Mouse (Mus musculus) hindbrain, embryonic 12.5 days (tissue): ENCODE data around the gene Tgfbr3. TPM values are rescaled to one million over a fixed set of nuclear protein-coding genes. Genes with fewer than 3 reads are reported as not detected.

Source experiments
- ATAC-seq: fragments of 200-750 bp; cut with Nextera tagmentation; 2 replicates; pipeline ENCODE4 v1.8.0; 2017; ENCODE audit warnings: moderate TSS enrichment; ENCODE audit not compliant: low FRiP score
- H3K27ac ChIP-seq: fragments of 300-500 bp; sonication (generic); 2 replicates; pipeline ENCODE4 v1.5.1; 2016; ENCODE audit warnings: mild to moderate bottlenecking
- H3K27me3 ChIP-seq: fragments of 300-500 bp; sonication (generic); 2 replicates; pipeline ENCODE4 v1.6.1; 2016; ENCODE audit warnings: mild to moderate bottlenecking
- H3K36me3 ChIP-seq: fragments of 300-500 bp; sonication (generic); 2 replicates; pipeline ENCODE4 v1.6.1; 2016; ENCODE audit warnings: mild to moderate bottlenecking
- H3K4me1 ChIP-seq: fragments of 300-500 bp; sonication (generic); 2 replicates; pipeline ENCODE4 v1.6.1; 2016
- H3K4me2 ChIP-seq: fragments of 300-500 bp; sonication (generic); replicated peaks from 2 replicates; pipeline ENCODE4 v1.6.1; 2016; ENCODE audit warnings: mild to moderate bottlenecking
- H3K4me3 ChIP-seq: fragments of 300-500 bp; sonication (generic); 2 replicates; pipeline ENCODE4 v1.5.1; 2016; ENCODE audit warnings: mild to moderate bottlenecking
- H3K9ac ChIP-seq: fragments of 300-500 bp; sonication (generic); 2 replicates; pipeline ENCODE4 v1.6.1; 2016; ENCODE audit warnings: mild to moderate bottlenecking, moderate library complexity
- H3K9me3 ChIP-seq: fragments of 300-500 bp; sonication (generic); replicated peaks from 2 replicates; pipeline ENCODE4 v1.6.1; 2016; ENCODE audit warnings: mild to moderate bottlenecking
- WGBS: fragments of 180-500 bp; shearing (Covaris S2); methylation state at CpG from one replicate; pipeline ENCODE4 v1.1.7; 2016; 5-methylcytosine and 5-hydroxymethylcytosine counted together
- polyA plus RNA-seq: library from polyadenylated mRNA; unstranded; fragments of >200 nt; fragmentation: Nextera tagmentation; extraction: Ambion mirVana; gene quantifications from 2 replicates; pipeline ENCODE4 v1.2.1, GENCODE M21; 2016

Gene Tgfbr3
- polyA plus RNA-seq, 1 experiment from 2014 or later: 12.0 TPM

- no peak overlapping the region for H3K4me3 ChIP-seq
- no peak for ATAC-seq
- peaks cover 27% of the 10 kb centered on the region for H3K4me1 ChIP-seq
- H3K9me3 ChIP-seq: no peaks in the 10 kb centered on the region
- H3K27ac ChIP-seq: no peak overlapping the region
- H3K36me3 ChIP-seq: no peaks in the 10 kb centered on the region
- H3K9ac ChIP-seq: no peak overlapping the region
- no peaks in the 10 kb centered on the region for H3K27me3 ChIP-seq
- H3K4me2 ChIP-seq: no peak overlapping the region
- 84% methylated on average over 8 of the region's 8 CpGs for WGBS
Measured at GRCm38 (mm10) chr5:107159914-107160890, 129.2 kb downstream of the Tgfbr3 start.

GRCm38 (mm10) chr5:107158531-107159178, 130.8 kb downstream of the Tgfbr3 start:
- no peak overlapping the region for H3K4me2 ChIP-seq
- H3K36me3 ChIP-seq: no peaks in the 10 kb centered on the region
- WGBS: 70% methylated on average over 7 of the region's 7 CpGs
- peak; percentile 63; the same call in 1 of the 2 replicates for ATAC-seq
- no peak overlapping the region for H3K9ac ChIP-seq
- no peaks in the 10 kb centered on the region for H3K27me3 ChIP-seq
- no peak overlapping the region for H3K27ac ChIP-seq
- peaks cover 27% of the 10 kb centered on the region for H3K4me1 ChIP-seq
- H3K9me3 ChIP-seq: no peaks in the 10 kb centered on the region
- no peak overlapping the region for H3K4me3 ChIP-seq

DNA sequence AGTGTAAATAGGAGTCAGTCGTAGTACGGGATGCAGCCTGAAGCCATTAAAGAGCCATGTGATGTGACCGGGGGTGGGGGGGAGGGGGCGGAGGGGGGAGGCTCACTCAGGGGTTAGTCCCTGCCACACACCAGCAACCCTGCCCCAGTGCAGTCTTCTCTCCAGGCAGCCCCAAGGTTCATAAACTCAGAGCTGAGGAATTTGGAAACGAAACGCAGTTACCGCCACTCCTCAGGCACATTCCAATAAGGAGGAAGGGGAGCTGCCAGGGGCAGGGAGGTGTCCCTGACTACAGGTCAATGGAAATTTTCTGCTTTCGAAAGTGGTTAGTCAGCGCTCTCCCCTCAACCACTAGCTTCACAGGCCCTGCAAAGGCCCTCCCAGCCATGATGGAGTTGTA, 132.0 kb downstream of the Tgfbr3 start:
- Histone ChIP-seq H3K4me1 (peaks cover 26% of the 10 kb centered on the region), H3K9ac (no peak overlapping the region)
- 52% methylated on average over 9 of the region's 9 CpGs for WGBS

GRCm38 (mm10) chr5:107156096-107156495, 133.3 kb downstream of the Tgfbr3 start:
- no peak overlapping the region for H3K27ac ChIP-seq

More for the DNA sequence above, 132.0 kb downstream of the Tgfbr3 start:
- Histone ChIP-seq H3K4me2 (no peak overlapping the region), H3K9me3 (no peaks in the 10 kb centered on the region), H3K27ac (no peak overlapping the region), H3K4me3 (no peak overlapping the region), H3K36me3 (no peaks in the 10 kb centered on the region), H3K27me3 (no peaks in the 10 kb centered on the region)
- ATAC-seq: no peak

DNA sequence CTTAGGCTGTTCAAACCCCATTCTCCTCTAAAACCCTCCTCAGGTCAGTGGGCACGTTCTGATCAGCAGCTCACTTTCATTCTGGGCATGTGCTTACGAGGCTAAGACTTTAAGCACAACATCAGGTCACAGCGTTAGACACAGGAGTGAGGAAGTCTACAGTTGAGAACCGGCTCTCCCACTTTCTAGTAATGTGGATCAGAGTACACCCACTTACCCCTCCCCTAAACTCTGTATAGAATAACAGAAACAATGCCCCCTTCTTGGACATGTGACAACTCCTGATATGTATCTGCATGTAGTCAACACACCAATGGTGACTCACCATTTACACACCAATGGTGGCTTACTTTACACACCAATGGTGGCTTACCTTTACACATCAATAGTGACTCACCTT, 136.4 kb downstream of the Tgfbr3 start:
- no peaks in the 10 kb centered on the region for H3K27me3 ChIP-seq
- H3K4me3 ChIP-seq: no peak overlapping the region
- no peak overlapping the region for H3K4me2 ChIP-seq
- no peaks in the 10 kb centered on the region for H3K36me3 ChIP-seq
- no peak overlapping the region for H3K27ac ChIP-seq
- WGBS: 88% methylated on average over 4 of the region's 4 CpGs
- no peak overlapping the region for H3K9ac ChIP-seq
- H3K9me3 ChIP-seq: no peaks in the 10 kb centered on the region
- peaks cover 29% of the 10 kb centered on the region for H3K4me1 ChIP-seq
- ATAC-seq: no peak

More at GRCm38 (mm10) chr5:107156096-107156495, 133.3 kb downstream of the Tgfbr3 start:
- peaks cover 30% of the 10 kb centered on the region for H3K4me1 ChIP-seq
- ATAC-seq: no peak
- no peak overlapping the region for H3K4me2 ChIP-seq
- H3K4me3 ChIP-seq: no peak overlapping the region
- H3K27me3 ChIP-seq: no peaks in the 10 kb centered on the region
- WGBS: 89% methylated on average over 3 of the region's 3 CpGs
- no peak overlapping the region for H3K9ac ChIP-seq
- H3K9me3 ChIP-seq: no peaks in the 10 kb centered on the region
- no peaks in the 10 kb centered on the region for H3K36me3 ChIP-seq

DNA sequence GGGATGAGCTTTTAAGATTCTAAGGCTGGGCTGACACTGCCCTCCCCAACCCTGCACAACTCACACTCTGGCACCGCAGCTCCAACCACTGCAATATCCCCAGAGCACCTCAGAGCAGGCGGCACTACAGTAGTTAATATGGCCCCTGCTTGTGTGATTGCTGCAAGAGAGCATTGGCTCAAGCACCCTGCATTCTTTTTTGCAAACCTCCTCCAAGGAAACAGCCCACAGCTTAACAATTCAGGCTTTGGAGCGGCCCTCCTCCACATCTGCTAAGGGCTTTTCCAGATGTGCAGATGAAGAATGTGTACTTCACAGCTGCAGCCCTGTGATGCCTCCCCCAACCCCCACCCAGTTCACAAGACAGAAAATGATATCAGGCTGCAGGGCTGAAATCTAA, 138.1 kb downstream of the Tgfbr3 start:
- Histone ChIP-seq H3K36me3 (no peaks in the 10 kb centered on the region), H3K9me3 (no peaks in the 10 kb centered on the region), H3K9ac (no peak overlapping the region), H3K4me1 (peaks cover 29% of the 10 kb centered on the region), H3K27ac (no peak overlapping the region), H3K27me3 (no peaks in the 10 kb centered on the region), H3K4me3 (no peak overlapping the region), H3K4me2 (no peak overlapping the region)
- ATAC-seq: no peak
- 60% methylated on average over 3 of the region's 3 CpGs for WGBS

DNA sequence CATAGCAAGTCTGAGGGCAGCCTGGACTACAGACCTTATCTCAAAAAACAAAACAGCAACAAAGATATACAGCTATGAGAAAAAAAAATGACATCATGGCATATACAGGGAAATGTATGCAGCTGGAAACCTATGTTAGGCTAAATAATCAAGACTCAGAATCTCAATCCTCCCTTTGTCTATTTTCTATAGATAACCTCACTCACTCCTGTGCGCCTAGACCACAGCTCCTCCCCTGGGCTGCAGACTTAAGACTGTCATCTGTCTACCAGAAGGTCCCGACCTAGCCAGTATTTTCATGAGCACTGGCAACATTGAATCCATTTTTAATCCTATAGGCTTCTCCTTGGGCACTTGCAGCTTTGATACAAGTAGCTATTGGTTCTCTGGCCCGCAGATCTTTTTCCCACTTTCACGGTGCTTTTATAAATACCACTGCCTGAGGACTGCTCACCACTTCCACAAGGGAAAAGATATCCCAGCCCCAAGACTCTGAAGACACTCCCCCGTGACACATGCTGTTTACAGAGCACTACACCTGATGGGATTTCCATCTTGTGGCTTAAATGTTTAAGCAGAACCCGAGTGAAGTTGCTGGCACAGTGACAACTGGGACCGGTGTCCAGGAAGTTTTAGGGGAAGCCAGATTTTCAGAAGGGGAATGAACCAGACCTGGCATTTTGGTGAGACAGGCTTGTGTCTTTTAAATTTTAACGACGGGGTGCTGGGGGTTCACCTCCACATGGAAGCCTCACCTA, 138.7 kb downstream of the Tgfbr3 start:
- Histone ChIP-seq H3K27me3 (no peaks in the 10 kb centered on the region), H3K9ac (no peak overlapping the region), H3K9me3 (no peaks in the 10 kb centered on the region), H3K4me3 (no peak overlapping the region), H3K4me1 (peaks cover 31% of the 10 kb centered on the region), H3K27ac (no peak overlapping the region), H3K36me3 (no peaks in the 10 kb centered on the region), H3K4me2 (no peak overlapping the region)
- ATAC-seq: no peak
- 61% methylated on average over 9 of the region's 9 CpGs for WGBS

- peak; percentile 85 for ATAC-seq
- no peak overlapping the region for H3K4me2 ChIP-seq
- no peak overlapping the region for H3K4me3 ChIP-seq
- WGBS: 26% methylated on average over 13 of the region's 13 CpGs
- no peak overlapping the region for H3K9ac ChIP-seq
- no peaks in the 10 kb centered on the region for H3K9me3 ChIP-seq
- H3K27ac ChIP-seq: no peak overlapping the region
- H3K36me3 ChIP-seq: no peaks in the 10 kb centered on the region
- 0 out of 2 replicates have a peak, but pooled peaks cover 6% of the 10 kb centered on the region for H3K27me3 ChIP-seq
- H3K4me1 ChIP-seq: peaks cover 35% of the 10 kb centered on the region
Measured at GRCm38 (mm10) chr5:107147951-107148766, 141.3 kb downstream of the Tgfbr3 start.

- Histone ChIP-seq H3K27ac (no peak overlapping the region), H3K9ac (no peak overlapping the region), H3K9me3 (no peaks in the 10 kb centered on the region), H3K4me2 (no peak overlapping the region), H3K4me1 (peaks cover 35% of the 10 kb centered on the region), H3K4me3 (no peak overlapping the region), H3K27me3 (0 out of 2 replicates have a peak, but pooled peaks cover 6% of the 10 kb centered on the region), H3K36me3 (no peaks in the 10 kb centered on the region)
- no peak for ATAC-seq
Measured at GRCm38 (mm10) chr5:107147413-107147812, 142.0 kb downstream of the Tgfbr3 start.

- H3K36me3 ChIP-seq: no peaks in the 10 kb centered on the region
- no peak overlapping the region for H3K4me3 ChIP-seq
- H3K4me2 ChIP-seq: no peak overlapping the region
- WGBS: 46% methylated on average over 11 of the region's 11 CpGs
- H3K9me3 ChIP-seq: no peaks in the 10 kb centered on the region
- H3K27ac ChIP-seq: no peak overlapping the region
- no peak overlapping the region for H3K9ac ChIP-seq
- H3K27me3 ChIP-seq: 0 out of 2 replicates have a peak, but pooled peaks cover 6% of the 10 kb centered on the region
- peaks cover 30% of the 10 kb centered on the region for H3K4me1 ChIP-seq
- no peak for ATAC-seq
Measured at GRCm38 (mm10) chr5:107146111-107146616, 143.3 kb downstream of the Tgfbr3 start.

- no peaks in the 10 kb centered on the region for H3K9me3 ChIP-seq
- no peak overlapping the region for H3K27ac ChIP-seq
- H3K4me3 ChIP-seq: no peak overlapping the region
- H3K4me2 ChIP-seq: no peak overlapping the region
- H3K9ac ChIP-seq: no peak overlapping the region
- 87% methylated on average over 4 of the region's 4 CpGs for WGBS
- H3K36me3 ChIP-seq: no peaks in the 10 kb centered on the region
- no peak for ATAC-seq
- H3K27me3 ChIP-seq: 0 out of 2 replicates have a peak, but pooled peaks cover 6% of the 10 kb centered on the region
- peaks cover 28% of the 10 kb centered on the region for H3K4me1 ChIP-seq
Measured at GRCm38 (mm10) chr5:107145125-107145524, 144.3 kb downstream of the Tgfbr3 start.
